Mouse (Mus musculus) cerebellum, adult 8-10 months (tissue): Measurements from ENCODE around the gene Aacs.
A peak's percentile ranks its signal among the peaks of the same experiment; 100 is the strongest.
"Not testable (repeated sequence)": the region's sequence is repeated elsewhere in the genome, so short reads cannot be mapped to it uniquely, and the experiment has no call there.

Source experiments
- DNase-seq: peaks from one replicate; pipeline ENCODE4 v3.0.0; 2022

Gene Aacs

DNA sequence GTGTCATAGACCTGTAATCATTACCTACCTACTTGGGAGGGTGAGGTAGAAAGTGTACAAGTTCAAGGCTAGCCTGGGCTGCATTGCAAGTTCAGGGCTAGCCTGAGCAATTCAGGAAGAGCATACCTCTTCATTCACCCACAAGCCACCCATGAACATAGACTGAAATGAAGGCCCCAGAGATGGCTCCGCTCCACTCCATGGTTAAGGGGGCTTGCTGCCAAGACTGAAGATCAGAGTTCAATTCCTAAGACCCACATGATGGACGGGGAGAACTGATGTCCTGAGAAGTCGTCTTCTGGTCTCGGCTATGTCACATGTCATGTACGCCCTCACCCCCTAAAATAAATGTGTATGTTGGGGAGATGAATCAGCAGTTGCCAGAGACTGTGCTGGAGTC is 9.1 kb upstream of the Aacs start:
- no peak for DNase-seq

- DNase-seq, result no peak
Measured at GRCm38 (mm10) chr5:125467261-125467660, 8.4 kb upstream of the Aacs start.

- DNase-seq, result no peak
Measured at GRCm38 (mm10) chr5:125470713-125471112, 4.9 kb upstream of the Aacs start.

DNA sequence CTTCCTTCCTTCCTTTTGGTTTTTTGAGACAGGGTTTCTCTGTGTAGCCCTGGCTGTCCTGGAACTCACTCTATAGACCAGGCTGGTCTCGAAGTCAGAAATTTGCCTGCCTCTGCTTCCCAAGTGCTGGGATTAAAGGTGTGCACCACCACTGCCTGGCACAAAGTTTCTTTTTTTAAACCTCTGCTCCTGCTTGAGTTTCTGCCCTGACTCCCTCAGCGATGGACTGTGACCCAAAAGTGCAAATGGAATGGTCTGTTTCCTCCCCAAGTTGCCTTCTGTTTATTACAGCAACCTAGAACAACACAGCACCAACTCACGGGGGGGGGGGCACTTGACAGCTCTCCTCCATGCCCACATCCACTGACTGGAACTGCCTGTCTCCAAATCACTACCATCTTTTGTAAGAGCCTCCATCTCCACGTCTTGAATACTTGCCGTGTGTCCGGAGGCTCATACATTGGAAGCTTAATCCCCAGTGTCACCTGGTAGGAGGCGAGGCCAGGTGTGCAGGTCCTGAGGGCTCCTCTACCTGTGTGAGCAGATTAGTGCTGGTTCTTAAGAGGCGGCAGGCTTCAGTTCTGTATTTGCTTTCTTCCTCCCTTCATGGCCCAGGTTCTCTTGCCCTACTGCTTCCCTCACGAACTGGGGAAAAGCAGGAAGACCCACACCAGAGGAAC is 2.7 kb upstream of the Aacs start:
- DNase-seq, result no peak

GRCm38 (mm10) chr5:125475030-125475429 is 584 bp upstream of the Aacs start:
- DNase-seq, result no peak

- DNase-seq, result peak; percentile 50
Measured at GRCm38 (mm10) chr5:125476286-125476625, 642 bp downstream of the Aacs start.

- DNase-seq, result peak; percentile 52
Measured at GRCm38 (mm10) chr5:125476799-125477198, 1.2 kb downstream of the Aacs start.

DNA sequence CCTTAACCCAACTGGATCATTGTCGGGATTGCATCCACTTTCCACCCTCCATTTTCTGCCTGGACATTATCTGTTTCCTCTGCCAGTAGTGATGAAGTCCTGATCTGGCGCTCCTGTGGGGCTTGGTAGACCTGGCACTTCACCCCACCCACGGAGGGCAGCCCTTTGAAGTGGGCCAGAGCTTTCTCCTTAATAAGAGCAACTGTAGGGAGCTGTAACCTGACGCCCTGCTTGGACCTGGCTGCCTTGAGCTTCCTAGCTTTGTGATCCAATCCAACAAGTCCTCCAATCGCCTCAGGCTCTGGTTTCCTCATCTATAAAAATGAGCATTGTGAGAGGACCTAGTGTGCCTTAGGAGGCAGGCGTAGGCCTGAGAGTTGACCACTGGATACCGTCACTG is 1.9 kb downstream of the Aacs start:
- no peak for DNase-seq

- no peak for DNase-seq
Measured at GRCm38 (mm10) chr5:125478037-125478436, 2.4 kb downstream of the Aacs start.

GRCm38 (mm10) chr5:125479376-125479775 is 3.8 kb downstream of the Aacs start:
- DNase-seq, result no peak

DNA sequence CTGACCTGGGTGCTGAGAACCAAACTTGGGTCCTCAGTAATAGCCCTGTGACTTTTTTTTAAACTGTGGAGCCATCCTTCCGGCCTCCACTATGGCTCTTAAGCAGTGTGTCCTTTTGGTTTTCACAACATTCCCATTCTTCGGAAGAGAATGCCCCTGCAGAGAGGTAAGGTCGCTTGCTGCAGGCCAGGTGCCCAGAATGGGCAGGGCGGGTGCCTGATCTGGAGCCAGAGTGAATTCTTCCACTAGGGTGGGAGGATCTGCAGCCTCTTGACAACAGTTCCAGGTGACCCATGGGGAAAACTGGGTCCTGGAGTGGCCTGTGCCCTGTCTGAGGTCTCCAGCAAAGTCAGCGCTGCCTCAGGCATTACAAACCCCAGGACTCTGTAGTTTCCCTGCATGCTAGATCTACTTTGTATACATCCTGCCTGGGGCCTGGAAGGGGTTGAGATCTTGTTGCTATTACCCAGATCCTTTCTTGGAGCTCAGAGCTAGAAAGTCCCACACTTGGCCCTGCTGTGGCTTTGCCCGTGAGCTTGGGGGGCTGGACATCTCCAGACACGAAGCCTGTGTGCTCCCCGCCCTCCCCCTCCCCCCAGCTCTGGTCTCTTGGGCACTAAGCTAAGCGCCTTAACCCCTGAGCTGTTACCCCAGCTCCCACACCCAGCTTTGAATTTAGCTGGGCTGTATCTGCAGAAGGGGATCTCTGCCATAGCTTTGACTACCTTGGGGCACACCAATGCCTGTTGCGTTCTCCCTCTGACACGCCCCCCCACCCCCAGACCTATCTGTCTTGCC is 5.0 kb downstream of the Aacs start:
- DNase-seq, result no peak

GRCm38 (mm10) chr5:125482474-125482873 is 6.9 kb downstream of the Aacs start:
- DNase-seq, result no peak

DNA sequence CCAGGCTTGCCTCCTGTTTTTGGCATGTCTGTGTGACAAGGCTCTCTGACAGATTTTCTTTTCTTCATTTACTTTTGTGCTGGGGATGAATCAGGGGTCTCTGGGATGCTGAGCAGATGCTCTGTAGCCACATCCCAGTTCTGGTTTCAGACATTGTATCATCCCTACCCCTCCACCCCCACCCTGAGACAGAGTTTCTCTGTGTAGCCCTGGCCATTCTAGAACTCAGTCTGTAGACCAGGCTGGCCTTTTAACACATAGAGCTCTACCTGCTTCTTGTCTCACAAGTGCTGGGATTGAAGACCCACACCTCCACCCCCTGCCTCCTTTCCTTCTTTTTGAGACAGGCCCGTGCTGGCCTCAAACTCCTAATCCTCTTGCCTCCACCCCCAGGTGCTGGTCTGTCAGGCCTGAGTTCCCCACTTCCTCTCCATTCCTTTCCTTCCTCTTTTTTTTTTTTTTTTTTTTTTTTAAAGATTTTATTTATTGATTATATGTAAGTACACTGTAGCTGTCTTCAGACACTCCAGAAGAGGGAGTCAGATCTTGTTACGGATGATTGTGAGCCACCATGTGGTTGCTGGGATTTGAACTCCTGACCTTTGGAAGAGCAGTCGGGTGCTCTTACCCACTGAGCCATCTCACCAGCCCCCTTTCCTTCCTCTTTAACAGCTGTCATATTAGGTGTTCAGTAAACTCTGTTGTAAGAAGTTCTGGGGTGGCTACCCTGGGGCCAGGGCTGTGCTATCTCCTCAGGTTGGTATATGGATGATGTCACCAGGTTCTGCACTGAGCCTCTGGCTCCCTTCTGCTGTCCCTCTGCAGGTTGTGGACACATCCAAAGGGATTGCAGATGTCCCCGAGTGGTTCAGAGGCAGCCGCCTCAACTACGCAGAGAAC is 8.3 kb downstream of the Aacs start:
- DNase-seq, result no peak

- DNase-seq, result no peak
Measured at GRCm38 (mm10) chr5:125485031-125485778, 9.6 kb downstream of the Aacs start.

GRCm38 (mm10) chr5:125486088-125486487 is 10.5 kb downstream of the Aacs start:
- DNase-seq, result no peak

DNA sequence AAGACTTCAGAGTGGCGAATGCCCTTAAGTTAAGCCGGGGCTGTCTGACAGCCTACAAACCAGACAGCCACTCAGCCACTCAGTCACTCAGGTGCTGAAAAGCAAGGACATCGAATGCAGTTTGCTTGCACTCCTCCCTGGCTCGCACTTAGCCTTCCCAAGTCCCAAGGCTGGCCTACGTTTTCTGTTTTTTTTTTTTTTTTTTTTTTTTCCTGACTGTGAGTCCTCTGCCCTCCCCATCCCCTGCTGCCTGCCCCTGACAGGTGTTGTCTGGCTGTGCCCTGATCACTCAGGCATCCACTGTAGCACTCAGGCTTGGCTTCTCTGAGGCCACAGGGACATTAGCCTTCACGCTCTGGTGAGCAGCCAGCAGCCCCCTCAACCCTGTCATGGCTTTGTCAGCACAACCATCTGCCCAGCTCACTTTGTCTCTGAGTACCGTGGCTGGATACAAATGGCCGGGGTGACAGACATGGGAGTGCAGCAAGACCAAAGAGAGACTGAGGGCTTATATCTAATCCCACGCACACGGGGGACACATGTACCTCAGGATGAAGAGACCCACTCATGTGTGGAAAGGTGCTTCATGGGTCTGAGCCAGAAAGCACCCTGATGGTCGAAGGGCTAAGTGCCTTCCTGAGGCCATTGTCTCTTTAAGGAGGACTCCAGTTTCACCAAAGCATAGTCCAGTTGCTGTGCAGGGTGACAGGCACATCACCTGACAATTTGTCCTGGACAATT is 11.9 kb downstream of the Aacs start:
- peak; percentile 66 for DNase-seq

DNA sequence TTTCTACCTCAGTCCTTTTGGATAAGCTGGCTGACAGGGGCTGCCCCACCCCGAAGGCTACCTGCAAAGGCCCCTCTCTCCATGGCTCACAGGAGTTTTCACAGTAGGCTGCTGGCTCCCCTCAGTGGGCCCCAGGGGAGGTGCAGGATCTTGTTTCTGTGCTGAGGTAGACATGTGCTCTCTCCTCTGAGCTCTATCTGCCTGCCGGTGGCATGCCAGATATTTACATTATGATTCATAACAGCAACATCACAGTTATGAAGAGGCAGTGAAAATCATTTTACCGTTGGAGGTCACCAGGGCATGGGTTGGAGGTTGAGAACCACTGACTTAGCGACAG is 12.5 kb downstream of the Aacs start:
- no peak for DNase-seq

GRCm38 (mm10) chr5:125488953-125489352 is 13.3 kb downstream of the Aacs start:
- DNase-seq, result not testable (repeated sequence)

DNA sequence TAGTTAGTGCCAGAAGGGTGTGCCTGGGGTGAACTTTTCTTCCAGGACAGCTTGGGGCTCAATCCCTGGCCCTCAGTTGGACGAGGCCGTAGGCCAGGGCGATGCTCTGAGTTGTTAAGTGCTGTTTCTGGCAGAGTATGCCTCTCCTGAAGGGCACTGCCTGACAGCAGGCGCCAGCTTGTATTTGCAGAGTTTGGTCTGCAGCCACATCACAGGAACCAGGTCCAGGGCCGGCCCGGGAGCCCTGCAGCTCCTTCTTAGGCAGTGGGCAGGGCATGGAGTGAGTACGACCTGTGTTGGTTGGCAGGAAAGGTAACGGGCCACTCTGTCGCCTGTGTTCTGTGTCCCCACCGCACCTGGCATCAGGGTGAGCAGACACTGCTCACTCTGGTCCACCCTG is 15.5 kb downstream of the Aacs start:
- peak; percentile 64 for DNase-seq

GRCm38 (mm10) chr5:125492379-125493092 is 16.9 kb downstream of the Aacs start:
- no peak for DNase-seq

DNA sequence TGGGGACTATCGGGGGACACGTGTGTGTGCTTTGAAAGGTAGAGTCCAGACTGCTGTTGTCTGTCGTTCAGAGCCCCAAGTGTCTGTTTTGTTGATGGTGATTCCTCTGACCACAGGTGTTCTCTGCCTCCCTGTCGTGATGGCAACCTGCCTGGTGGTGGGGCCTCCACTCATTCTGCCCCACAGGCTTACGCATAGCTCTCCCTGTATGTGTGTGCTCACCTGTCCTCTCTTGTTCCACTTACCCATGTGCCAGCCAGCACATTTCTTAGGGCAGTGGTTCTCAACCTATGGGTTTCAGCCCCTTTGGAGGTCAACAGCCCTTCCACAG is 17.4 kb downstream of the Aacs start:
- DNase-seq, result no peak

DNA sequence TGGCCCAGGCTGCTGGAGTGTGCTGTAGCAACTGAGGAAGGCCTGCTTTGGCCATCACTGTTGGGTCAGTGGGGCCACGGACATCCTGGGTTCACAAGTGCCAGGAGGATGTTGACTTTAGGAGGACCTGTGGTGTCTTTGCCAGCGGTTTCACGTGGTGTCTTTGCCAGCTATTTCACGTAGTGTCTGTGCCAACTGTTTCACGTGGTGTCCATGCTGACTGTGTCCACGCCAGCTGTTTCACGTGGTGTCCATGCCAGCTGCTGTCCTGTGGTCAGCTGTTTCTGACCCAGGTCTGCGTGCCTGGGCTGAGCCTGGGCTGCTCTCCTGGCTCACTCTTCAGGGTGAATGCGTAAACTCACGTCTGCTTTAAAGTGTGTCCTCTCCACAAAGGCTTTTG is 20.0 kb downstream of the Aacs start:
- DNase-seq, result no peak
